Mouse (Mus musculus) retina, embryonic 14.5 days (tissue): ENCODE results near the gene Sema4c.

Source experiments
- DNase-seq: peaks from one replicate; pipeline ENCODE4 v3.0.0-alpha.2; 2015; ENCODE audit warnings: low spot score

The Sema4c gene

GRCm38 (mm10) chr1:36501261-36501660, 56.9 kb downstream of the Sema4c start:
- peak; percentile 93 for DNase-seq
